7 mouse cellular contexts compared by ENCODE assay signal in the genomic region with DNA sequence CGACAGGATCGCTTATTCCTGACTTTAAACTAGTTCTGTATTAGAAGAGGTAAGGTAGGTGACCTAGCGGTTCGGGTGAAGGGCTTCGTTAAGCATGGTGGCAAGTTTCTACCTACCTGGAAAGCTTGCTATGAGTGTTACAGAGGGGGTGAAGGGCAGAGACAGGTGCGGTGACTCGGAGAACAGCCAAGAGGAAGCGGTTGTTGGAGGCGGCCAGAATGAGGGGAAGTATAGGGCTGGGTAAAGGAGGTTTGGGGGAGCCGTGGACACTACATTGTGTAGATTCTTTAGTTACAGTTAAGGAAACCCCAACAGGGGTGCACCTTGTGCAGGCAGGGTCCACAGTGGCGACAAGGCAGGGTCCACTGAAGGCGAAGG. TPM values are rescaled to one million over a fixed set of nuclear protein-coding genes. Genes with fewer than 3 reads are reported as not detected.
DNase-seq lines count a peak whose midpoint lies in the region; ATAC-seq and TF ChIP-seq lines count a peak whose summit lies in the region.

No protein-coding gene starts in this region.

- H3K9me3 ChIP-seq in lung, embryonic 14.5 days (ENCODE audit: low read depth, low read length): no peaks in the 10 kb centered on the region
- H3K9me3 ChIP-seq in forebrain, embryonic 11.5 days (ENCODE audit: control insufficient read depth, low read length): no peaks in the 10 kb centered on the region
- no peaks in the 10 kb centered on the region for H3K9me3 ChIP-seq in limb, embryonic 12.5 days

- no peak overlapping the region for H3K27ac ChIP-seq in lung, embryonic 14.5 days (ENCODE audit: low read depth)
- H3K27ac ChIP-seq in forebrain, embryonic 11.5 days (ENCODE audit: low read depth, low read length): no peak overlapping the region
- no peak overlapping the region for H3K27ac ChIP-seq in limb, embryonic 12.5 days
- no peak overlapping the region for H3K27ac ChIP-seq in olfactory bulb, adult 2 months (ENCODE audit: insufficient read depth, low read depth, low read length)

- H3K36me3 ChIP-seq in lung, embryonic 14.5 days (ENCODE audit: insufficient read depth): no peaks in the 10 kb centered on the region
- H3K36me3 ChIP-seq in forebrain, embryonic 11.5 days (ENCODE audit: control insufficient read depth, insufficient read depth, low read length): no peaks in the 10 kb centered on the region
- H3K36me3 ChIP-seq in limb, embryonic 12.5 days: no peaks in the 10 kb centered on the region

- 36% methylated on average over 12 of the region's 12 CpGs for WGBS in lung, embryonic 14.5 days
- 34% methylated on average over 12 of the region's 12 CpGs for WGBS in forebrain, embryonic 11.5 days
- 34% methylated on average over 12 of the region's 12 CpGs for WGBS in limb, embryonic 12.5 days
- 39% methylated on average over 12 of the region's 12 CpGs for WGBS in olfactory bulb, adult 2 months

- peak overlapping the region; percentile 58 for H3K9ac ChIP-seq in lung, embryonic 14.5 days
- H3K9ac ChIP-seq in forebrain, embryonic 11.5 days (ENCODE audit: low read length): peak overlapping the region; percentile 52
- H3K9ac ChIP-seq in limb, embryonic 12.5 days (replicated peaks): no peak overlapping the region

- TF ChIP-seq POLR2A in olfactory bulb, adult 2 months (IDR thresholded peaks at IDR 0.05; ENCODE audit: insufficient read depth, low read depth, low read length): no peak

- H3K4me1 ChIP-seq in lung, embryonic 14.5 days (ENCODE audit: insufficient read depth): no peaks in the 10 kb centered on the region
- 0 out of 2 replicates have a peak, but pooled peaks cover 4% of the 10 kb centered on the region for H3K4me1 ChIP-seq in forebrain, embryonic 11.5 days (replicated peaks; ENCODE audit: control insufficient read depth, insufficient read depth, low read length)
- H3K4me1 ChIP-seq in limb, embryonic 12.5 days (replicated peaks): peaks cover 9% of the 10 kb centered on the region; the same call in 1 of the 2 replicates
- H3K4me1 ChIP-seq in olfactory bulb, adult 2 months (ENCODE audit: control insufficient read depth, insufficient read depth, low read length): peaks cover 10% of the 10 kb centered on the region

- peak overlapping the region; percentile 60 for H3K4me3 ChIP-seq in lung, embryonic 14.5 days (ENCODE audit: low read depth, low read length)
- H3K4me3 ChIP-seq in forebrain, embryonic 11.5 days (ENCODE audit: low read depth, low read length): peak overlapping the region; percentile 56
- H3K4me3 ChIP-seq in limb, embryonic 12.5 days (replicated peaks): peak overlapping the region; percentile 58
- peak overlapping the region; percentile 55 for H3K4me3 ChIP-seq in olfactory bulb, adult 2 months (ENCODE audit: insufficient read depth, low read depth, low read length)

- peak overlapping the region; percentile 97 for H3K4me2 ChIP-seq in lung, embryonic 14.5 days
- peak overlapping the region; percentile 96 for H3K4me2 ChIP-seq in forebrain, embryonic 11.5 days (ENCODE audit: low read depth, low read length, severe bottlenecking)
- peak overlapping the region; percentile 94 for H3K4me2 ChIP-seq in limb, embryonic 12.5 days

- no peak for TF ChIP-seq CTCF in lung, embryonic 14.5 days (IDR thresholded peaks at IDR 0.05; ENCODE audit: low read depth)
- no peak for TF ChIP-seq CTCF in olfactory bulb, adult 2 months (IDR thresholded peaks at IDR 0.05; ENCODE audit: insufficient read depth, low read depth, low read length)

- peaks cover 20% of the 10 kb centered on the region for H3K27me3 ChIP-seq in lung, embryonic 14.5 days (ENCODE audit: insufficient read depth, low read length)
- peaks cover 21% of the 10 kb centered on the region for H3K27me3 ChIP-seq in forebrain, embryonic 11.5 days (ENCODE audit: control insufficient read depth, insufficient read depth, low read length)
- H3K27me3 ChIP-seq in limb, embryonic 12.5 days: peaks cover 56% of the 10 kb centered on the region

- no peak; the same call in 1 of the 2 replicates for ATAC-seq in lung, embryonic 14.5 days (ENCODE audit: insufficient read depth)
- ATAC-seq in forebrain, embryonic 11.5 days (replicated peaks; ENCODE audit: low FRiP score): 0 out of 2 replicates have a peak, but pooled peaks have one; percentile 15
- peak; percentile 60 for ATAC-seq in limb, embryonic 12.5 days (ENCODE audit: insufficient number of reproducible peaks, insufficient read depth, low FRiP score, low TSS enrichment, low read depth)

- DNase-seq in lung, embryonic 14.5 days: no peak
- DNase-seq in lung, postnatal 36 days: no peak
- no peak for DNase-seq in forebrain, embryonic 11.5 days (ENCODE audit: low spot score)
- no peak for DNase-seq in left cerebral cortex, adult 9 months (ENCODE audit: low spot score in 2 of 2)
- DNase-seq in layer of hippocampus, postnatal 10 days (ENCODE audit: low spot score in 2 of 2): no peak

RNA-seq across cellular contexts. Expression of a gene that starts 0.5 kb away (rescaled TPM):
- 2.1 and 2.4 TPM in 2 replicates for polyA plus RNA-seq in lung, embryonic 14.5 days (2014; fragmentation: Nextera tagmentation; extraction: Ambion mirVana)
- polyA plus RNA-seq in forebrain, embryonic 11.5 days (2014; fragmentation: Nextera tagmentation; extraction: Ambion mirVana): 0.09 and 0.53 TPM in 2 replicates
- polyA plus RNA-seq in limb, embryonic 12.5 days (2016; fragmentation: Nextera tagmentation; extraction: Ambion mirVana): 0.44 and 0.84 TPM in 2 replicates
- not detected in 2 replicates for polyA plus RNA-seq in olfactory bulb, adult 2 months (2012; ENCODE audit: insufficient read depth, insufficient read length, low replicate concordance, missing spikeins)
- 1 to 10 TPM; 5.0 to 5.2 TPM for total RNA-seq in layer of hippocampus, postnatal 10 days (2021)
